Mouse (Mus musculus) cortical plate, adult 2 months (tissue): ENCODE measurements around the gene Hk3. TPM values are rescaled to one million over a fixed set of nuclear protein-coding genes. Genes with fewer than 3 reads are reported as not detected.

Experiments
- H3K27ac ChIP-seq: fragments of 200-500 bp; 2 replicates; pipeline ENCODE4 v1.5.1; 2012; ENCODE audit warnings: low read length, control low read depth, inconsistent platforms; ENCODE audit not compliant: insufficient read depth
- H3K4me1 ChIP-seq: fragments of 200-500 bp; 2 replicates; pipeline ENCODE4 v1.6.1; 2011; ENCODE audit warnings: low read length; ENCODE audit not compliant: control insufficient read depth, insufficient read depth
- H3K4me3 ChIP-seq: fragments of 200-500 bp; 2 replicates; pipeline ENCODE4 v1.5.1; 2011; ENCODE audit warnings: mild to moderate bottlenecking, low read length, control low read depth; ENCODE audit not compliant: insufficient read depth
- CTCF ChIP-seq: fragments of 200-500 bp; IDR thresholded peaks from 2 replicates; pipeline ENCODE4 v1.5.1; 2011; ENCODE audit warnings: mild to moderate bottlenecking, control low read depth, low read length; ENCODE audit not compliant: insufficient read depth; ENCODE audit errors: extremely low read depth
- POLR2A ChIP-seq: fragments of 200-500 bp; IDR thresholded peaks from 2 replicates; pipeline ENCODE4 v1.6.1; 2011; ENCODE audit warnings: mild to moderate bottlenecking, low read length, control low read depth; ENCODE audit not compliant: insufficient read depth; ENCODE audit errors: extremely low read depth
- polyA plus RNA-seq: library from polyadenylated mRNA; depleted of rRNA; stranded (reverse); fragments of >200 nt; gene quantifications from 2 replicates; pipeline ENCODE4 v1.2.3, GENCODE M21; 2012; rRNA removed

Hk3 gene
- polyA plus RNA-seq, 1 experiment = 1.9 TPM

DNA sequence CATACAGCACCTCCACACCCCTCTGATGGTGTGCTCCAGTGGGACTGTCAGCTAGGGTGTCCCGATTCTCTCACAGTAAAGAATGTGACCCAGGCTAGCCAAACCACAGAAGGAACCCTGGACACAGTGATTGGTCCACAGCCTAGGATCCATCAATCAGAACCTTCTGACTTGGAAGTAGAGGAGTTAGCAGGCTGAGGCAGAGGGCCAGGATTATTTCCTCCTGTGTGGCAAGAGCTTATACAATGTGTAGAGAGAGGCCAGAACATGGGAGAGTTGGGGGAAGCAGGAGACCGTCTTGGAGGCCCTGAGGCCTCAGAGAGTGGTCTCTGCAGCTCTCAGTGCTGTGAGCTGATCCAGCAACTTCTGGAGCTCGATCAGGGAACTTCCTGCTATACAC, 60.7 kb downstream of the Hk3 start:
- Histone ChIP-seq H3K27ac (no peak overlapping the region), H3K4me1 (peaks cover 9% of the 10 kb centered on the region), H3K4me3 (no peak overlapping the region)
- TF ChIP-seq CTCF = no peak
- TF ChIP-seq POLR2A = no peak

DNA sequence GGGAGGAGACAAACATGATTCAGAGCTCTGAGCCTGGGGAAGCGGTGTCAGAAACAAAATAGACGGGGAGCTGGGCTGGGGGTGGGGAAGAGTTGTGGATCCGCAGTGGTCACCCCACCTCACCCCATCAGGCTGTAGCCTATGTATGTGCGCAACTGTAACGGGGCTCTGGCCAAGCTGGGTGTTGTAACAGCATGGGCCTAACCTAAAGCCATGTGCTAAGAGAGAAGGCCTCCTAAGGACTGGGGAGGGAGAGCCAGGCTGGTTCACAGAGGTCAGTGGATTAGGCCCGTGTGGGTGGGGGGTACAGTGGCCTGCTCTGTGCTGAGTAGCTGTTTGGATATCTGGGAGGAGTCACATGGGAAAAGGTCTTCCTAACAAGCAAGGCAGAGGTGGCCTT, 61.3 kb downstream of the Hk3 start:
- Histone ChIP-seq H3K4me3 (no peak overlapping the region), H3K4me1 (peaks cover 11% of the 10 kb centered on the region), H3K27ac (no peak overlapping the region)
- TF ChIP-seq CTCF (no peak), POLR2A (no peak)

DNA sequence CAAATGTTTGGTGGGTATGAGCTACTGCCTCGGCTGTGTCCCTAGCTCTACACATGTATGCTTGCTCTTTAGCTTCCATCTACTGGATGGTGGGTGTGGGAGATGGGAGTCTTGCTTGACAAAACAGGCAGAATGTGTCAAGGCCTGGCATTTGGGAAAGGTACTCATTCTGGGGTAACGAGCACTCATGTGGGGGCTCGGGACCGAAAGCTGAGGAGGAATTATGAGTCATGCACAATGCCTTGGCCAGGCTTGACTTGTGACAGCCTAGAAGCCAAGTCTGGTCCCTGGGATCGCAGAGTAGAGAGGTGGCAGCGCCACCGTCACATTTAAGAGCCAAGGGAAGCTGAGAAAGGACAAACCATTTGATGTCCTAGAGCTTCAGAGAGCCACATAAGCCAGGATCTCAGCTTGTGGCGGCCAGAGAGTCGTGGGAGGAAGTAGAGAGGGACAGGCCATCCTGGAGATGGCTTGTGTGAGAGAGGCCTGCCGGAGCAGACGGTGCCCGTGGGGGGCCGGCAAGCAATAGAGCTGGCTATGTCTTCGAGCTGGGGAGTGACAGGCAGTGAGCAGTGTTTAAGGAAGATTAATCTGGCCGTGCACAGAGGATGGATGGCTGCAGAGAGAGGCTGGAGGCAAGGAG, 62.0 kb downstream of the Hk3 start:
- TF ChIP-seq CTCF = no peak
- no peak for TF ChIP-seq POLR2A
- Histone ChIP-seq H3K27ac (no peak overlapping the region), H3K4me3 (no peak overlapping the region)

GRCm38 (mm10) chr13:54957281-54957680, 63.9 kb downstream of the Hk3 start:
- Histone ChIP-seq H3K4me3 (no peak overlapping the region), H3K27ac (no peak overlapping the region), H3K4me1 (peaks cover 11% of the 10 kb centered on the region)
- no peak for TF ChIP-seq CTCF
- no peak for TF ChIP-seq POLR2A

More for the DNA sequence above, 62.0 kb downstream of the Hk3 start:
- H3K4me1 ChIP-seq = peaks cover 11% of the 10 kb centered on the region

Other genes with a start within 250 kb of the Hk3 start
- not detected in 2 replicates for gene Eif4e1b, start 237.4 kb downstream of the Hk3 start, polyA plus RNA-seq
- gene Tspan17, start 232.0 kb downstream of the Hk3 start, polyA plus RNA-seq = 75.7 and 78.9 TPM in 2 replicates
- gene Unc5a, start 72.0 kb downstream of the Hk3 start, polyA plus RNA-seq = 62.2 and 66.0 TPM in 2 replicates
- 17.2 and 18.7 TPM in 2 replicates for gene Uimc1, start 78.9 kb upstream of the Hk3 start, polyA plus RNA-seq
- gene Zfp346, start 83.9 kb upstream of the Hk3 start, polyA plus RNA-seq = 41.0 and 41.1 TPM in 2 replicates
- not detected in 2 replicates for gene Gm17617, start 112.2 kb upstream of the Hk3 start, polyA plus RNA-seq
- gene Fgfr4, start 131.3 kb upstream of the Hk3 start, polyA plus RNA-seq = 0.08 and 0.10 TPM in 2 replicates
- 37.4 and 38.0 TPM in 2 replicates for gene Nsd1, start 188.4 kb upstream of the Hk3 start, polyA plus RNA-seq